Mouse (Mus musculus) brain, adult 2 months (tissue): ENCODE data around the gene Herpud2.
"Not testable (repeated sequence)": the region's sequence is repeated elsewhere in the genome, so short reads cannot be mapped to it uniquely, and the experiment has no call there.

Source experiments
- DNase-seq: peaks from one replicate; pipeline ENCODE4 v3.0.0; 2011; ENCODE audit warnings: low read depth, low spot score

Gene Herpud2

DNA sequence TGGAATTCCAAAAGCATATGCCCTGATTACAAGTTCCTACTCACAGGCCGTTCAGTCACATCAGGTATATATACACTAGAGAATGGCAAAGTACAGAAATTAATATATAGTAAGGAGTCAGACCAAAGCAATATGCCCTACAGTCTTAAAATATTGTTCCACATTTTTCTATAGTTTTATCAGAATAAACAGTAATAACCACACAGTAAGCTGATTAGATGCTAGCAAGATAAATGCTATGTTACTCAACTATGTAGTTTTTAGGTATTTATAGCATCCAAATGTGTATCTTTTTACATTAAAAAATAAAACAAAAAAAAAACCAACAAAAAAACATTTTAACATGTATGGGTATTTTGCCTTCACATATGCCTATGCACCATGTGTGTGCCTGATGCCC lies 5.7 kb downstream of the Herpud2 start:
- no peak for DNase-seq

GRCm38 (mm10) chr9:25143950-25144349 lies 7.7 kb downstream of the Herpud2 start:
- no peak for DNase-seq

- no peak for DNase-seq
Observed at GRCm38 (mm10) chr9:25142988-25143387, 8.6 kb downstream of the Herpud2 start.

- DNase-seq = no peak
Observed at GRCm38 (mm10) chr9:25142041-25142440, 9.6 kb downstream of the Herpud2 start.

DNA sequence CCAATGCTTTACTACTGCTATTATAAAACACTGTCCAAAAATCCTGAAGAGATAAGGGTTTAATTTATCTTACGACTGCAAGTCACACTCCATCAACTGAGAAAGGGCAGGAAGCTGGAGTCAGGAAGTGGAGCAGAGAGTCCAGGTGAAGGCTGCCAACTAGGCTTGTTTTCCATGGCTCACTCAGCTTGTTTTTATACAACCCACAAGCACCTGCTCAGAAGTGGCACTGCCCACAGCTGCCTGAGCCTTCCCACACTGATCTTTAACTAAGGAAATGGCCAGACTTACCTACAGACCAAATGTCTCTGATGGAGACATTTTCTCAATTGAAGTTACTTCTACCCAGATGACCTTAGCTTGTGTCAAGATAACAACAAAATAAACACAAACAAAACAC lies 11.3 kb downstream of the Herpud2 start:
- peak; percentile 57 for DNase-seq

DNA sequence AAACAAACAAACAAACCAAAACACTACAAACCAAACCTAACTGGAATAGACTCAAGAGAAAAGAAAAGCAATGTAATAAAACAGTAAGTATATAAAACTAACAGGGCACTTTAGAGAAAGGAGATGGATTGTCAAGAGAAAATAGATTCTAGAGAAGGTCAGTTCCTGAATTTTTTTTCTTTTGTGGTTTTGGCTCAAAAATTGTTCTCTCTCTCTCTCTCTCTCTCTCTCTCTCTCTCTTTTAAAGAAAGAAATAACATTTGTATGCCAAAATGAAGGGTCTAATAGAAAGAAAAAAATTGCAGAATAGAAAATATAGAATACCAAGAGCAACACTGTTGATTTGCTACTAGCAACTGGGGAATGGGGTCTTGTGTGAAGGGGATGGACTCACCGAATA lies 12.7 kb downstream of the Herpud2 start:
- no peak for DNase-seq

GRCm38 (mm10) chr9:25132920-25133319 lies 18.7 kb downstream of the Herpud2 start:
- DNase-seq = peak; percentile 33

DNA sequence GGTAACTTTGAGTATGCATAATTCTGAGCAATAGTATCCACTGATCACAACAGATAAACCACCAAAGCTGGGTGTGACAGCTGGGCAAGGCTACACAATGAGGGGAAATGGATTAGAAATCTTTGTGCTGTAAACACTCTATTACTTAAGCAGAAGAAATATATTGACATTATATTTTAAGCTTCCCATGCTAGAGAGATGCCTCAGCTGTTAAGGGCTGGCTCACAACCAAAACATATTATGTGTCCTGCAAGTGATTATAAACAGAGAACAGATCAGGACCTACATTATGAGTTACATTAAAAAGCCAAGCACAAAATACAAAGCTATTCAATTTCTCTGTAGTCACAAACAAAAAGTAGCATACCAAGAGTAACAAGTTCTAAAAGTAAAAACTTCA lies 19.4 kb downstream of the Herpud2 start:
- DNase-seq = no peak

- DNase-seq = no peak
Observed at GRCm38 (mm10) chr9:25124048-25124447, 27.6 kb downstream of the Herpud2 start.

DNA sequence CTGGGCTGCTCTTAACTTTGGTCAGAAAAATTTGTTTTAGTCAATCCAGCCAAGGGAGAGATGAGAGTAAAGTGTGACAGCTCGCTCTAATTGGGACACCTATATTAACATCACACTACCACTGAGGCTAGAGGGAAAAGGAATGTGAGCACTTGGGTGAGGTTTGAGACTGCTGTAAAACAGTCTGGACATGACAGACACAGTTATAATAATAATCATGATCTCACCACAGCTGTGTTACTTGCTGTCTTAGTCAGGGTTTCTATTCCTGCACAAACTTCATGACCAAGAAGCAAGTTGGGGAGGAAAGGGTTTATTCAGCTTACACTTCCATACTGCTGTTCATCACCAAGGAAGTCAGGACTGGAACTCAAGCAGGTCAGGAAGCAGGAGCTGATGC lies 28.0 kb downstream of the Herpud2 start:
- DNase-seq = not testable (repeated sequence)

DNA sequence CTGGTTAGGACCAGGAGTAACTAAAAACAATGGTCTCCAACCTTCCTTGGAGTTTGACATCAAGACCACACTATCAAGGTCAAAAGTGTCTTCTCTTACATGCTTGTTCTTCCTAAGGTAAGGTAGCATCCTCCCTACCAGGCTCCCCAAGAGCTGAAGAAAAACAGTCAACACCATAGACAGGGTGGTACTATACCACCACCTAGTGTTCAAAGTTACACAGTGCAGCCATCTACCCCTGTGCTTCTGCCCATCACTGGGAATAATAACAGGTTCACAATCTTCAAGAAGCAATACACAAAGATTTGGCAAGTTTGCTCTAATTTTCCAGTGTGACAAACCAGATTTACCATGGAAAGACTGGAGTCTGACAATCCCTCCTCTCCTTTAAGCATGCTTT lies 47.0 kb downstream of the Herpud2 start:
- peak; percentile 72 for DNase-seq

DNA sequence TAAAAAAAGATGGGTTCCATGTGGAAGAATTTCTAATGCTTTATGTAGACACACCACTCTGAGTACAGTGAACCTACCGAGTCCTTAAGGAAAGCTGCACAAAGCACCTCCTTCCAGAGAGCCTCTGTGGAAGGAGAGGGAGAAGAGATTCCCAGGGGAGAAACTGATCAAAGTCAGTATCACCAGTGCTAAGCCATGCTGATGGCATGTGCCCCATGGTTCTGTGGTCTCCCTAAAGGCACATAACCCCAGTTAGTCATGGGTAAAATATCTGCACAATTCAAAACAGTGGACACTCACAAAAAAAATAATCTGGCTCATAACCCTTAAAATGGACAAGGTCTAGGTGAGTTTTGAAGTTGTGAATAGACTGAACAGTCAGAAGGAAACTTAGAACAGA lies 48.7 kb downstream of the Herpud2 start:
- DNase-seq = no peak

- no peak for DNase-seq
Observed at GRCm38 (mm10) chr9:25090853-25091252, 60.8 kb downstream of the Herpud2 start.

DNA sequence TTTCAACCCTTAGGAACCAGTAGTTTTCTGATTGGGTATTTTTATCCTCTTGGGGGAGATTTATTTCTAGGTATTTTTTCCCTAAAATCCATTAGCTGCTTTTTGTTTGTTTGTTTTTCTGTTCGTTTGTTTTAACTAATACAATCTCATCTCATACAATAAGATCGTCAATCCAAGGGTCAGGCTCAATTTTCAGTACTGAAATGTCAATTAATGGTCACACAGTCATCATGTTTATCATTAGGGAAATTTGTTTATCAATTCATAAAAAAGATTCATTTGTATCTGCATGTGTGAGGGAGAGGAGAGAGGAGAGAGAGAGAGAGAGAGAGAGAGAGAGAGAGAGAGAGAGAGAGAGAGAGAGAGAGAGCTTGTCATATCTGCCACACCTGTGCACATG lies 62.5 kb downstream of the Herpud2 start, which contains the start of gene Gm10181:
Gene Gm10181 (plus strand): TSS at position 301 of the 400 bp plus-strand sequence.
- DNase-seq = no peak

DNA sequence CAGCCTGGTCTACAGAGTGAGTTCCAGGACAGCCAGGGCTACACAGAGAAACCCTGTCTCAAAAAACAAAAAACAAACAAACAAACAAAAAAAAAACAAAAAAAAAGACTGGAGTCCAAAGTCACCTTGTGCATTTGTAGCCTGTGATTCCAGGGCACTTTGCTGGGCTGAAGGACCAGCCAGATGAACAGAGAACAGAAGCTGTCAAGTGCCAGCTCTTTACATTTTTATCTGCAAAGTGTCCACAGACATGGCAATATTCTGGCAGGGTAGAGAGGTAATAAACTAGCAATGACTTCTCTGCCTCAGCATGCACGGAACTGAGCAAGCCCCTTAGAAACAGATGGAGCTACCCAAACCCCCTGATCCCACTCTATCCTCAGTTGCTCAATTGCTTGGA lies 75.1 kb downstream of the Herpud2 start:
- no peak for DNase-seq

- DNase-seq = peak; percentile 73
Observed at GRCm38 (mm10) chr9:25075977-25076376, 75.6 kb downstream of the Herpud2 start.

DNA sequence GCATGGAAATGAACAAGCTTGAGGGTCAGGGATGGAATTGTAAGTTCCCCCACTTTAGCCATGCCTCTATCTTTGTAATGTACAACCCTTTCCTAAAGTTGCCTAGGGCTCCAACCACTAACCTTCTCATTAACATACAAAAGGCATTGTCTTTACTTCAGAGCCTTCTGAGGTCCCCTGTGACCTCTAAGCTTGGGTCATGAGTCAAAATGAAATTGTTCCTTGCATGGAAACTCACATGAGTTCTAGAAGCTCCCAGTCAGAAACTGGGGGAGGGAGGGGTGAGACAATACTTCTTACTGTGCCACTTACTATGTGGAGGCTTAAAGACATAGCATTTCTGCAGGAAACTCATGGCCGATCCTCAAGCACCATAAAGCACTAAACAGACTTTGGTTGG lies 79.0 kb downstream of the Herpud2 start:
- DNase-seq = no peak

DNA sequence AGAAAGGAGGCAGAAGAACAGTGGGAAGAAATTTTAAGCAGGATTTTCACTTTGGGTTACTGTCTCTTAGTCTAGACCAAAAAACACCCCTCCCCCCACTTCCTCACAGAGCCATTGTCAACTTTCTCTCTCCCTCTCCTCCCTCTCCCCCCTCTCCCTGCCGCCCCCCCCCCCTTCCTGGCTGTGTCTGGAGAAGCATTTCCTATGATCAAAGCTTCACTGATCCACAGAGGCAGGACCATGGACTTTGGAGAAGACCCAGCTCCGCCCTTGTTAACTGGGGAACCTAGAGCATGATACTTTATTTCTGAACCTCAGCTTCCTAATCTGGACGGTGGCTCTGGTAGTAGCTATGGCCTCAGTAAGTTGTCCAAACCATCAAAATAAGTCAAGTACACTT lies 92.9 kb downstream of the Herpud2 start:
- no peak for DNase-seq
